8 mouse cellular contexts compared by ENCODE assay signal in the genomic region with DNA sequence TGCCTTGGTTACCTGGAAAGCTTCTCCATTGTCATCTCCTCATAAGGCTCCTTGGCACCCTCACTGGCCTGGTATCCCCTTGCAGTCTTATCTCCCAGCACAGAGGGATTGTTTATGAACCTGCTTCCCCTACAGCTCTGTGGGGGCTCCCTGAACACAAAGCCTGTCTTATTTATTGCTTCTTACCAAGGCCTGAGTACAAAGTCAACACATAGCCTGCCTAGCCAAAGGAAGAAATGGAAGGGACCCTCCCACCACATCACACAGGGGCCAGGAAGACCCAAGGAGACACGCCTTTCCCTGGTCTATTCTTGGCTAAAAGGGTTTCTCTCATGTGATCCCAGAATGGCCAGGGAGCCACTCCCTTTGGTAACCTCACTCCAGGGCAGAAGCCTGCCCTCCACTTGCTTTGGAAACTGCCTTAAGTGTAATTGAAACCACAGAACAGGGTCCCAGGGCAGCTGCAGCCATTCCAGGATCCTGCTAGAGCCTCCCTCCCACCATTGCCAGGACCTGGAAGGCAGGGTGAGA. TPM values are rescaled to one million over a fixed set of nuclear protein-coding genes. Genes with fewer than 3 reads are reported as not detected.
DNase-seq lines count a peak whose midpoint lies in the region; ATAC-seq and TF ChIP-seq lines count a peak whose summit lies in the region.

No protein-coding gene starts in this region.

- H3K4me1 ChIP-seq in bone marrow macrophage, adult 2 months (ENCODE audit: control insufficient read depth, insufficient read depth, low read length): peaks cover 61% of the 10 kb centered on the region
- peaks cover 14% of the 10 kb centered on the region for H3K4me1 ChIP-seq in limb, embryonic 13.5 days

- no peaks in the 10 kb centered on the region; the same call in 1 of the 2 replicates for H3K36me3 ChIP-seq in limb, embryonic 13.5 days

- no peak overlapping the region; the same call in 1 of the 2 replicates for H3K4me2 ChIP-seq in limb, embryonic 13.5 days (replicated peaks)

- H3K27me3 ChIP-seq in limb, embryonic 13.5 days: no peaks in the 10 kb centered on the region

- no peak for TF ChIP-seq CTCF in bone marrow macrophage, adult 2 months (IDR thresholded peaks at IDR 0.05; ENCODE audit: low read depth, low read length)

- TF ChIP-seq POLR2A in bone marrow macrophage, adult 2 months (IDR thresholded peaks at IDR 0.05; ENCODE audit: borderline replicate concordance, low read depth, low read length): peak; percentile 5; the same call in 1 of the 2 replicates

- H3K9me3 ChIP-seq in limb, embryonic 13.5 days: no peaks in the 10 kb centered on the region

- WGBS in limb, embryonic 13.5 days: 28% methylated on average over 1 of the region's 1 CpGs

- peak overlapping the region; percentile 31 for H3K4me3 ChIP-seq in bone marrow macrophage, adult 2 months (ENCODE audit: insufficient read depth, low read length)
- H3K4me3 ChIP-seq in limb, embryonic 13.5 days: no peak overlapping the region

- no peak overlapping the region for H3K9ac ChIP-seq in limb, embryonic 13.5 days

- no peak; the same call in 1 of the 2 replicates for ATAC-seq in limb, embryonic 13.5 days (ENCODE audit: low FRiP score, low read depth)

- DNase-seq in ES-CJ7 (ENCODE audit: low read depth, low spot score) (peak; percentile 77), MN1 (ENCODE audit: low spot score) (no peak)
- peak; percentile 55 for DNase-seq in heart, postnatal 4 days
- no peak for DNase-seq in spleen, postnatal 4 days (ENCODE audit: low spot score in 2 of 2)
- DNase-seq in layer of hippocampus, adult 11-12 months (ENCODE audit: low spot score): no peak
- no peak for DNase-seq in adrenal gland, postnatal 25 days

- peak overlapping the region; percentile 85 for H3K27ac ChIP-seq in bone marrow macrophage, adult 2 months (ENCODE audit: insufficient read depth, low read depth, low read length)
- peak overlapping the region; percentile 49; the same call in 1 of the 2 replicates for H3K27ac ChIP-seq in limb, embryonic 13.5 days

RNA-seq across cellular contexts. Expression of gene Pcif1, which starts 4.8 kb away (rescaled TPM):
- polyA plus RNA-seq in bone marrow macrophage, adult 2 months (2012; ENCODE audit: insufficient read depth, insufficient read length, missing spikeins): 27.1 and 27.6 TPM in 2 replicates
- total RNA-seq in heart, postnatal 4 days (2021): 10 to 100 TPM; 47.0 to 48.2 TPM
- polyA plus RNA-seq in limb, embryonic 13.5 days (2015; fragmentation: Nextera tagmentation; extraction: Ambion mirVana): 87.4 and 88.4 TPM in 2 replicates
- 46.6 and 60.9 TPM in 2 replicates for total RNA-seq in adrenal gland, postnatal 25 days (2021)

RNA-seq across cellular contexts. Expression of gene Pltp, which starts 16.8 kb away (rescaled TPM):
- polyA plus RNA-seq in bone marrow macrophage, adult 2 months (2012; ENCODE audit: insufficient read depth, insufficient read length, missing spikeins): 1,260 and 1,371 TPM in 2 replicates
- 10 to 100 TPM; 13.2 to 20.5 TPM for total RNA-seq in heart, postnatal 4 days (2021)
- 36.7 and 44.0 TPM in 2 replicates for polyA plus RNA-seq in limb, embryonic 13.5 days (2015; fragmentation: Nextera tagmentation; extraction: Ambion mirVana)
- total RNA-seq in adrenal gland, postnatal 25 days (2021): 12.7 and 16.2 TPM in 2 replicates

RNA-seq across cellular contexts. Expression of gene Zfp335, which starts 37.3 kb away (rescaled TPM):
- polyA plus RNA-seq in bone marrow macrophage, adult 2 months (2012; ENCODE audit: insufficient read depth, insufficient read length, missing spikeins): 14.0 and 14.5 TPM in 2 replicates
- 10 to 100 TPM; 14.7 to 15.8 TPM for total RNA-seq in heart, postnatal 4 days (2021)
- polyA plus RNA-seq in limb, embryonic 13.5 days (2015; fragmentation: Nextera tagmentation; extraction: Ambion mirVana): 13.5 and 15.2 TPM in 2 replicates
- 21.2 and 23.9 TPM in 2 replicates for total RNA-seq in adrenal gland, postnatal 25 days (2021)

RNA-seq across cellular contexts. Expression of gene Neurl2, which starts 41.0 kb away (rescaled TPM):
- polyA plus RNA-seq in bone marrow macrophage, adult 2 months (2012; ENCODE audit: insufficient read depth, insufficient read length, missing spikeins): 21.0 and 25.4 TPM in 2 replicates
- total RNA-seq in heart, postnatal 4 days (2021): 10 to 100 TPM; 33.3 to 34.0 TPM
- polyA plus RNA-seq in limb, embryonic 13.5 days (2015; fragmentation: Nextera tagmentation; extraction: Ambion mirVana): 6.7 and 7.1 TPM in 2 replicates
- 1.3 and 2.2 TPM in 2 replicates for total RNA-seq in adrenal gland, postnatal 25 days (2021)

RNA-seq across cellular contexts. Expression of gene Ctsa, which starts 41.6 kb away (rescaled TPM):
- 632 and 760 TPM in 2 replicates for polyA plus RNA-seq in bone marrow macrophage, adult 2 months (2012; ENCODE audit: insufficient read depth, insufficient read length, missing spikeins)
- total RNA-seq in heart, postnatal 4 days (2021): 100 to 1,000 TPM; 101 to 104 TPM
- polyA plus RNA-seq in limb, embryonic 13.5 days (2015; fragmentation: Nextera tagmentation; extraction: Ambion mirVana): 131 and 135 TPM in 2 replicates
- 108 and 121 TPM in 2 replicates for total RNA-seq in adrenal gland, postnatal 25 days (2021)

Comparison
In these comparisons a context has a peak if more than half of its experiments do, and no peak if none do; other contexts are left out.
1. DNase-seq: peak in ES-CJ7 (single experiment) and heart, postnatal 4 days (single experiment); none in spleen, postnatal 4 days (0 of 2), layer of hippocampus, adult 11-12 months (single experiment), adrenal gland, postnatal 25 days (single experiment) and MN1 (single experiment).